Mouse (Mus musculus) testis, adult 2 months (tissue): ENCODE results near the gene Fbxo44. TPM values are rescaled to one million over a fixed set of nuclear protein-coding genes. Genes with fewer than 3 reads are reported as not detected.
A peak's percentile ranks its signal among the peaks of the same experiment; 100 is the strongest.

Experiments
- H3K27ac ChIP-seq: fragments of 200-500 bp; 2 replicates; pipeline ENCODE4 v1.5.1; 2012; ENCODE audit warnings: low read depth, low read length; ENCODE audit not compliant: control insufficient read depth, insufficient read depth
- H3K27me3 ChIP-seq: fragments of 200-500 bp; 2 replicates; pipeline ENCODE4 v1.6.1; 2012; ENCODE audit warnings: mild to moderate bottlenecking, low read length, moderate library complexity; ENCODE audit not compliant: control insufficient read depth, insufficient read depth
- H3K36me3 ChIP-seq: fragments of 200-500 bp; 2 replicates; pipeline ENCODE4 v1.6.1; 2012; ENCODE audit warnings: mild to moderate bottlenecking, low read length; ENCODE audit not compliant: control insufficient read depth, insufficient read depth
- H3K4me1 ChIP-seq: fragments of 200-500 bp; 2 replicates; pipeline ENCODE4 v1.6.1; 2012; ENCODE audit warnings: low read length; ENCODE audit not compliant: control insufficient read depth, insufficient read depth
- H3K4me3 ChIP-seq: fragments of 200-500 bp; 2 replicates; pipeline ENCODE4 v1.5.1; 2012; ENCODE audit warnings: low read depth, mild to moderate bottlenecking, low read length, moderate library complexity, mixed read lengths; ENCODE audit not compliant: control insufficient read depth
- CTCF ChIP-seq: fragments of 200-500 bp; IDR thresholded peaks from 2 replicates; pipeline ENCODE4 v1.5.1; 2012; ENCODE audit warnings: low read depth, mild to moderate bottlenecking, inconsistent platforms, low read length, moderate library complexity; ENCODE audit not compliant: control insufficient read depth, insufficient read depth, insufficient replicate concordance
- POLR2A ChIP-seq: fragments of 200-500 bp; IDR thresholded peaks from 2 replicates; pipeline ENCODE4 v1.6.1; 2012; ENCODE audit warnings: low read depth, mild to moderate bottlenecking, inconsistent platforms, low read length, moderate library complexity; ENCODE audit not compliant: control insufficient read depth
- polyA plus RNA-seq: library from polyadenylated mRNA; depleted of rRNA; stranded (reverse); fragments of >200 nt; gene quantifications from 2 replicates; pipeline ENCODE4 v1.2.3, GENCODE M21; 2012

Fbxo44 gene
- polyA plus RNA-seq, 1 experiment: 191 TPM

GRCm38 (mm10) chr4:148152547-148152946, 7.7 kb downstream of the Fbxo44 start:
- peak overlapping the region; percentile 95 for H3K4me3 ChIP-seq
- H3K27ac ChIP-seq: peak overlapping the region; percentile 69
- H3K27me3 ChIP-seq: no peaks in the 10 kb centered on the region
- no peak for TF ChIP-seq POLR2A
- H3K4me1 ChIP-seq: peaks cover 20% of the 10 kb centered on the region
- no peaks in the 10 kb centered on the region; the same call in 1 of the 2 replicates for H3K36me3 ChIP-seq

- H3K4me3 ChIP-seq: peak within 1 kb of the TSS; percentile 95
- TF ChIP-seq POLR2A: no peak
- TF ChIP-seq CTCF: peak; percentile 31; the same call in 1 of the 2 replicates
- peak within 1 kb of the TSS; percentile 88 for H3K27ac ChIP-seq
- no peaks in the 10 kb centered on the region for H3K27me3 ChIP-seq
- no peaks in the 10 kb centered on the region; the same call in 1 of the 2 replicates for H3K36me3 ChIP-seq
- peaks cover 20% of the 10 kb centered on the region for H3K4me1 ChIP-seq
These were observed 8.8 kb downstream of the Fbxo44 start, which contains the start of gene Fbxo6 for GRCm38 (mm10) chr4:148151267-148152168. Gene Fbxo6, minus strand, starts transcription at chr4:148152140.

- no peaks in the 10 kb centered on the region for H3K27me3 ChIP-seq
- H3K4me1 ChIP-seq: peaks cover 20% of the 10 kb centered on the region
- TF ChIP-seq CTCF: no peak
- no peak for TF ChIP-seq POLR2A
- H3K4me3 ChIP-seq: peak overlapping the region; percentile 95; the same call in 1 of the 2 replicates
- no peak overlapping the region; the same call in 1 of the 2 replicates for H3K27ac ChIP-seq
- no peaks in the 10 kb centered on the region; the same call in 1 of the 2 replicates for H3K36me3 ChIP-seq
These were observed 9.4 kb downstream of the Fbxo44 start for GRCm38 (mm10) chr4:148150953-148151266.

- H3K27ac ChIP-seq: no peak overlapping the region
- H3K4me3 ChIP-seq: peak overlapping the region; percentile 74
- no peaks in the 10 kb centered on the region; the same call in 1 of the 2 replicates for H3K36me3 ChIP-seq
- H3K27me3 ChIP-seq: no peaks in the 10 kb centered on the region
- peaks cover 20% of the 10 kb centered on the region for H3K4me1 ChIP-seq
- TF ChIP-seq CTCF (no peak), POLR2A (no peak)
These were observed 10.0 kb downstream of the Fbxo44 start for GRCm38 (mm10) chr4:148150242-148150641.

- H3K4me1 ChIP-seq: peaks cover 20% of the 10 kb centered on the region
- TF ChIP-seq POLR2A (no peak), CTCF (no peak)
- no peaks in the 10 kb centered on the region; the same call in 1 of the 2 replicates for H3K36me3 ChIP-seq
- H3K27me3 ChIP-seq: no peaks in the 10 kb centered on the region
- H3K4me3 ChIP-seq: peak overlapping the region; percentile 74
- peak overlapping the region; percentile 71; the same call in 1 of the 2 replicates for H3K27ac ChIP-seq
These were observed 10.7 kb downstream of the Fbxo44 start for GRCm38 (mm10) chr4:148149540-148149939.

GRCm38 (mm10) chr4:148147714-148148113, 12.6 kb downstream of the Fbxo44 start:
- H3K27me3 ChIP-seq: no peaks in the 10 kb centered on the region
- peaks cover 20% of the 10 kb centered on the region for H3K4me1 ChIP-seq
- H3K4me3 ChIP-seq: peak overlapping the region; percentile 74
- H3K27ac ChIP-seq: peak overlapping the region; percentile 16; the same call in 1 of the 2 replicates
- no peaks in the 10 kb centered on the region; the same call in 1 of the 2 replicates for H3K36me3 ChIP-seq
- TF ChIP-seq CTCF (no peak), POLR2A (no peak)

- H3K4me1 ChIP-seq: no peaks in the 10 kb centered on the region; the same call in 1 of the 2 replicates
- no peaks in the 10 kb centered on the region; the same call in 1 of the 2 replicates for H3K36me3 ChIP-seq
- no peak overlapping the region for H3K27ac ChIP-seq
- TF ChIP-seq CTCF: no peak
- TF ChIP-seq POLR2A: no peak
- no peak overlapping the region for H3K4me3 ChIP-seq
- H3K27me3 ChIP-seq: no peaks in the 10 kb centered on the region
These were observed 16.6 kb downstream of the Fbxo44 start for GRCm38 (mm10) chr4:148143721-148144120.
